Mouse (Mus musculus): ENCODE results near the gene Iqcd.

The Iqcd gene

DNA sequence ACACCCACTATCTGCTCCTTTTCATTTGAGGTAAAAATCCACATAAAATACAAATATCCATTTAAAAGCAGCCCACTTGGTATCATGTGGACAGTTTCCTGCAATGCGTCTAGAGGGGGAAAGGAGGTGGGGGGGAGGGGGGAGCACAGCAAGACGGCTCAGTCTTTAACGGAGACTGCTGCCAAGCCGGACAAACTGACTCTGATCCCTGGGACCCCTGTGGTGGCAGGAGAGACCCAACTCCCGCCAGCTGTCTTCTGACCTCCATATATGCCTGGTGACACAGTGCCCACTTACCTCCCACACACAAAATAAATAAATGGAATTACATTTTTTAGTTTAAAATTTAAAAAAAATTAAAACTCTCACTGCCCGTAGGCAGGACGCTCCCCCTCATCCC lies 14.7 kb downstream of the Iqcd start:
- no peak for DNase-seq (ENCODE audit: low read depth, low spot score)

DNA sequence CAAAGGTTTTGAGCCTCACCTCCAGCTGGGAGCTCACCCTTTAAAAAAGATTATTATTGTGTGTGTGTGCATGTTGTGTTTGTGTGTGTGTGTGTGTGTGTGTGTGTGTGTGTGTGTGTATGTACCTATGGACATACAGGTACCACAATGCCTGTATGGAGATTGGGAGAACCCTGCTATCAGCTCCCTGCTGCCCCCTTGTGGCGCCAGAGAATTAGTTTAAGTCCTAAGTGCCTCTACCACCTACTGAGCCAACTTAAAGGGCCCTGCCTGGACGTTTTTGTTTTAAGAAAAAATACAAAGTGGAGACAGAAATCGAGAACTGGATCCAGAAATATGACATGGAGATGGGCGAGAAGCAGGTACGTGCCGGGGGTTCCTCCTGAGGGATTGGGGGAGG lies 16.0 kb downstream of the Iqcd start:
- peak; percentile 96 for DNase-seq (ENCODE audit: low read depth, low spot score)

DNA sequence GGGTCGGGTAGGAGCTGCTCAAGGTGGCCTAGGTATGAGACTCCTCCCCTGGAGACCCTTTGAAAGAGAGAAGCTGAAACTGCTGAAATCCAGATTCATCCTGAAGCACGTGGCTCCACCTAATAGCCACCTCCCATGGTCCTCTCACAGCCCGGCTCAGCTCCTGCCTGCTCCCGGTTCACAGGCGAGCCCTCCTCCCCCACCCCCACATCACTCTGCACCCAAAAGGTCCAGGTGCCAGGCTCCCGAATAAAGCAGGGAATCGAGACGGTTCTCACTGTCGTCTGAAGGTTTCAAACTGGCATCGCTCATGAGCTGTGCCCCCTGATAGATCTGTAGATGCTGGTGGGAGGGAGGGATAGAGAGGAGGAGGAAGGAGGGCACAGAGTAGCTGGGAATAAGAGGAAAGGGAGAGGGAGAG lies 16.4 kb downstream of the Iqcd start:
- DNase-seq (ENCODE audit: low read depth, low spot score): peak; percentile 57

DNA sequence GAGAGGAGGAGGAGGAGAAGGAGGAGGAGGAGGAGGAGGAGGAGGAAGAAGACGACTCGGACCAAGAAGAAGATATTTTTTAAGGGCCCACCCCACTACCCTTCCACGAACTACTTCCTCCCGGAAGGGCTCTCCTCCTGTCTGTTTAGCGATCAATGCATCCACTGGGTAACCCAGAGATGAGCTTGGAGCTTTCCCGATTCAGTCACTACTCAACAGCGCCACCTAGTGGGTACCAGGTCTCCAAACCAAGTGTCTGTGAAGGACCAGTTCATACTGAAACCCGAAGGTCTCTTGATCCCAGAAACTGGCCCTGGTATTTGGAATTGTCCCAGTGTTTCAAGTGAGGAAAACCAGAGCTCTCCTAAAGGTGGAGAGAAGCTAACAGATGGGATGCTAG lies 16.9 kb downstream of the Iqcd start:
- peak; percentile 99 for DNase-seq (ENCODE audit: low read depth, low spot score)

DNA sequence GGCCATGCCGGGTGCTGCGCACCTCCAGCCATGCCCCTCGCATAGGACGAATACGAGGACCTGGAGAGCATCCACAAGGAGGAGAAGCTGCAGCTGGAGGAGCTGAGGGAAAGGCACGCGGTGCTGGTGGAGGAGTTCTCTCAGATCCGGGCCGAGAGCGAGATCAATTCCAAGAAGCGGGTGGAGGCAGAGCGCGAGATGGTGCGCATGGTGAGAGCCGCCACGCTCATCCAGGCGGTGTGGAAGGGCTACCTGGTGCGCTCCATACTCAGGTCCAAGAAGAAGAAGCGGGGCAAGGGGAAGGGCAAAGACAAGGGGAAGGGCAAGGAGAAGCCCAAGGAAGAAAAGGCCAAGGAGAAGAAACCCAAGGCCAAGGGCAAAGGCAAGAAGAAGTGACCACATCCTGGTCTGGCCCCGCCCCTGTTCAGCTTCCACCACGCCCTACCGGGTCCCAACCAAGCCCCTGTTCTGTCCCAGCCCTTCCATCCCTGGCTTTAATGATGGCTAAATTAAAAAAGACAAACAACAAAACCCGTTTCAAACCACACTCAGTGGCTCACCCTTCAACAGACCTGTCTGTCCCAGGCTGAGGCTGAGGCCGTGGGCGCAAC lies 17.9 kb downstream of the Iqcd start:
- no peak for DNase-seq (ENCODE audit: low read depth, low spot score)

DNA sequence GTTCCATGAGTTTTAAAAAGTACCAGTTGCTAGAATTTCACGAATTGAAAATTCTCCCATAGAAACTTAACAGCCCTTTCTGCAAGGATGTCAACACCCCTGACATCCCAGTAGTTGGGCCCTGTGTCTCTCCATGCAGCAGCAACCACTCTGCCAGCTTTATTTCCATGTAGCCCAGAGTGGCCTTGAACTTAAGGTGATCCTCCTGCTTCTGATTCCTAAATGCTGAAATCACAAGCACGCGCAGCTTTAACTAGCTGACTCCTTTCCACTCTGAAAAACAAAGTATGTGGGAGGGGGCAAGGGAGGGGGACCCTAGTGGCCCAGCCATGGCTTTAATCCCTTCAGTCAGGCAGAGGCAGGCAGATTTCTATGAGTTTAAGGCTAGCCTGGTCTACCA lies 18.5 kb downstream of the Iqcd start:
- no peak for DNase-seq (ENCODE audit: low read depth, low spot score)

DNA sequence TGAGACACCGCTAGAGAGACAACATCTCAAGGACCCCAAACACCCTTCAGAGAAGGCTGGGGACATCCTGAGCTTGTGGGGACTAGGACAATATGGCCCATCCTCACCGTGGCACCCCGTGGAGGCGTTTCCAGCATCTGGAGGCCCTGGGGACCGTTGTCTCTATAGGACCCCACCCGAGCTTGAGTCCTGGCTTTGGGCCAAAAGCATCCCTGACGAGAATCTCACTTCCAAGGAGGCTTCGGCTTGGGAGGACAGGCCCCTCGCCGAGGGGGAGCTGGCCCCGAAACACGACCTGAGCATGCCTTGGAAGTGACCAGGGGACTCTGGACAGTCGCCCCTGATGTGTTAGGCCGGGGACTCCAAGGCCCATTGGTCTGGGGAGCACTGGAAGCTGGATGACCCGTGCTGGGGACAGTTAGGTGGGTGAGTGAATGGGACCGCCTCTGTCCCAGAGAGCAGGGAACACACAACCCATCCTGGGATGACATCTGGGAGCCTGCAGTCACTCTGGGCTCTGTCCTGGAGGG lies 20.5 kb downstream of the Iqcd start:
- no peak for DNase-seq (ENCODE audit: low read depth, low spot score)

DNA sequence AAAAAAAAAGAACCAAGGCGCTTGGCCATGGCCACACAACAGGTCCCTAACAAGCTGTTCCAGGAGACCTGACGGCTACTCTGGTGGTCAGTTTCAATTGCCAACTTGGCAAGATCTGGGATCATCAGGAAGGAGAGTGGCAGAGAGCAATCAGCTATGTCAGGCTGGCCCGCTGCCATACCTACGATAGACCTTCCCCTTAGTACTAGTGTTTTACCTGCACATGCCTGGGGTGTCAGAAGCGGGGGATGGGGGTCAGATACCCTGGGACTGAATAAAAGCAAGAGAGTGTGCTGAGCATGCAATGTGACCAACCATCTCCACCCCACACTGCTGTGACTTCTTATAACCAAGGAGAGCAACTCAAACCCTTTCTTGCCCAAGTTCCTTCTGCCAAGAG lies 22.1 kb downstream of the Iqcd start:
- DNase-seq (ENCODE audit: low read depth, low spot score): no peak

DNA sequence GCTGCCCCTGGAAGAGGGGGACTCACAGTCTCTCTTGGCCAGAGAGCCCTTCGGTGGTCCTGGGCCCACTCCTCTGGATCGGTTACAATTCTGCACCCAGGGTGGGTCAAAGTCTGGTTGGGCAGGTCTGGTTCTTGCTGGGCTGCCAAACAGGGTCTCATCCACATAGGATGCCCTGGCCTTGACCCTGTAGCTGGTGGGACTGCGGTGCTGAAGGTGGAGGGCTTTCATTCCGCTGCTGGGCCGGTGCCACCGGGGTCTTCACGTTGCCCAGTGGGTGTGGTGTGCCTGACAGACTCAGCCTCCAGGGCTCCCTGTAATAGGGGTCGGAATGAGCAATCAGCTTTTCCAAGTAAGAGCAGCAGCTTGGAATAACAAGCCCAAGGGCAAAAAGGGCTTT lies 22.6 kb downstream of the Iqcd start:
- DNase-seq (ENCODE audit: low read depth, low spot score): peak; percentile 37

DNA sequence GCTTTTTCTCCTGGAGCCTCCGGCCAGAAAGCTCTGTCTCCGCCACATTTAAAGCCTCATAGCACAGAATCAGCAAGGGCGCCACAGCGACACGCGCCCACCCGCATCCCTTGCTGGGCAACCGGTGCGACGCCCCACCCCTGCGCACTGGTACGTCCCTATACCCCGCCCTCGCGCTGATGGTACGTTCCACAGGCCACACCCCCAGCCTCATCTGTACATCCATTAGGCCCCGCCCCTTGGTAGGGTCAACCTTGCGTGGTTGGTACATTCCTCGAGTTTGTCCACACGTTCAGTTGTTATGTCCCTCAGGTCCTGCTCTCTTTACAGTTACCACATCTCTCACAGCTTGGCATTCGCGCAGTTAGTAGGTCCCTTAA lies 23.6 kb downstream of the Iqcd start, which contains the start of the genes Rita1 and Ddx54:
Gene Rita1, minus strand, starts transcription at position 148 of the 380 bp plus-strand sequence.
Gene Ddx54, plus strand, starts transcription at position 298 of the 380 bp plus-strand sequence.
- DNase-seq (ENCODE audit: low read depth, low spot score): peak; percentile 96

DNA sequence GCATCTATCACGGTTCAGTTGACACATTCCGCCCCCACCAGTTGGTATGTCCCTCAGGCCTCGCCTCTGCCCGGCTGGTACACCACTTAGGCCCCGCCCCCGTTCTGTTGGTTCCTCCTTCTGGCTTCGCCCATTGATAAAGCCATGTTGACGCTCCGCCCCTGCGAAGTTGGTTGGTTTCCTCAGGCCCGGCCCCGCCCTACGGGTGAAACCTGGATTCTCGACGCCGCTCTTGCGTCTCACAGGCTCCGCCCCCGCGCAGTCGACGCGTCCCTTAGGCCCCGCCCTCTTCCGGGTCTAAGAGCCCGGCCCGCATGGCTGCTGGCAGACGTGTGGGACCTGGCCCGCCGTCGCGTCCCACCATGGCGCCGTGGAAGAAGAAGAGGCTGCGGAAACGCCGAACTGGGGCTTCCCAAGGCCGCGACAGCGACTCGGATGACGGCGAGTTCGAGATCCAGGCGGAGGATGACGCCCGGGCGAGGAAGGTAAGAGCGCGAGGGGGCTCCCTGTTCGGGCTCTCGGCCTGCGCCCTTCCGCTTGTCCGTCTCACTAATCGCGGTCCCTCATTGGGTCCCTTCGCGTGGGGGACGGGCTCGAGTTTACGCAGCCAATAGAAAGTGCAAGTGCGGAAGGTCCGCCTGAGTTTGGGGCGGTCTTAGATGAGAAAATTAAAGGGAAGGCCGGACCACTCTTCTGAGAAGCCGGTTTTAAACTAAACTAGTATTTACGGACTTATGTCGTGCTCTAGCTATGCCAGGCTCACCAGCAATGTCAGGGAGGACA lies 24.2 kb downstream of the Iqcd start:
- peak; percentile 100 for DNase-seq (ENCODE audit: low read depth, low spot score)

DNA sequence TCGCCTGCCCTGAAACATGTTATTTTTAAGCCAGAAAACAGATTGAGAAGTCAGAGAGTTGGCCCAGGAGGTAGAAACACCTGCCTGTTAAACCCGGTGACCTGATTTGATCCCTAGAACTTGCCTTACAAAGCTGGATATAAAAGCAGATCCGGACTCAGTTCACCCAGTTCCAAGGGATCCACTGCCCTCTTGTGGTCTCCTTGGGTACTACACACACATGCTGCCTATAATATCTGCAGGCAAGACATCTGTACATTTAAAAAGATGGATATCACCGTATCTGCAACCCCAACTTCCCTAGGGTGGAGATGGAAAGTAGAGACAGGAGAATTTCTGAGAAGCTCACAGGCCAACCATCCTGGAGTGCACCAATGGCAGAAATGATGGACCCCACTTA lies 27.1 kb downstream of the Iqcd start:
- peak; percentile 76 for DNase-seq (ENCODE audit: low read depth, low spot score)

DNA sequence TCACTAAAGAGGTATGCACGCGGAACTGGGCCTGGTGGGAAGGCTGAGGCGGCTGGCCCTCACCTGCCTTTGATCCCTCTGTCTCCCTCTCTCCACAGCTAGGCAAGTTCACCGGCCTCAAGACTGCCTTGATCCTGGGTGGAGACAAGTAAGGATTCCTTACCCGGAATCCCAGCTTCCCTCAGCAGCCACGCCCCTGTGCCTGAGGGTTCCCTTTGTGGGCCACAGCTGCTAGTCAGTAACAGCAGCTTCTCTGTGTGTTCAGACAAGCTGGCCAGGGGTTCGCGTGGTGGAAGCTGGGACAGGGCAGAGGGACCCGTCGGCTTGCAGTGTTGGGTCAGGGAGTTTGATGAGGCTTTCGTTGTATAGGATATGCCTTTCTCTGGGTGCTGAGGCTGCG lies 30.0 kb downstream of the Iqcd start:
- peak; percentile 11 for DNase-seq (ENCODE audit: low read depth, low spot score)

DNA sequence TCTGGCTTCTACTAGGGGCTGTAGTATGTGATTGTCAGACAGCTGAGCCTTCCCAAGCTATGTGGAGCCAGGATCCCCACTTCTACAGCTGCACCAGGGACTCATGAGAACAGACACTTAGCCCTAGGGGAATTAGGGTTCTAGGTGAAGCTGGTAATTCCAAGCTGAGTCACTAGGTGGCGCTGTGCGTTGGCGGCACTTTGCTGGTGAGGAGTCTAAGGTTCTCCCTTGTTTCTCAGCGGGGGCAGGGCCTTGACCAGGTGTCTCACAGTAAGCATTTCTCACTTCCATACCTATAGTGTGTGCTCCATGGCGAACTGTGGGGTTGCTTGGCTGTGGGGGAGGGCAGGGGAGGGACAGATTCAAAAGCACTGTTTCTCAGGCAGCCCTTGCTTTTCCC lies 30.4 kb downstream of the Iqcd start:
- peak; percentile 82 for DNase-seq (ENCODE audit: low read depth, low spot score)

DNA sequence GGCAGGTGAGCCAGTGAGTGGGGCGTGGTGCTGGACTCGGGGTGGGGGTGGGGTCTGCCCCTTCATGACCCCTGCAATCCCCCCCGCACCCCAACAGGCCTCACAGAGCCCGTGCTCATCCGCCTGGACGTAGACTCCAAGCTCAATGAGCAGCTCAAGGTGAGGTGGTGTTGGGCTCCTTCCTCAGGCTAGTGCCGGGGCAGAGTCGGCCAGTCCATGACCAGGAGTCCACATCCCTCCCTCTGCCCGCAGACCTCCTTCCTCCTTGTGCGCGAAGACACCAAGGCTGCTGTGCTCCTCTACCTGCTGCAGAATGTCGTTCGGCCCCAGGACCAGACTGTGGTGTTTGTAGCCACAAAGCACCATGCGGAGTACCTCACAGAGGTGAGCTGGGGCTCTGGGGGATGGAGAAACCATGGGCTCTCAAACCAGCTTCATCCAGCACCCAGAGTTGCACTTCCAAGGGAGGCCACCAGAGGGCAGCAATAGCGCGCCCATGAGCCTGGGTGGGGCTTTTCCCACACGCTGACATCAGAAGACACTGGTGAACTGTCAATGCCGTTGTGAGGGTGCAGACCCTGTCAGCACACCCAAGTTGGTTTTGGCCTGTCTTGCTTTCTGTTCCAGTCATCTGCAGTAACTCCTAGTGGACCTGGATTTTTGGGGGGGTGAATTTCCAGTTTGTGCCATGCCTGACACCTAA lies 31.7 kb downstream of the Iqcd start:
- peak; percentile 91 for DNase-seq (ENCODE audit: low read depth, low spot score)

DNA sequence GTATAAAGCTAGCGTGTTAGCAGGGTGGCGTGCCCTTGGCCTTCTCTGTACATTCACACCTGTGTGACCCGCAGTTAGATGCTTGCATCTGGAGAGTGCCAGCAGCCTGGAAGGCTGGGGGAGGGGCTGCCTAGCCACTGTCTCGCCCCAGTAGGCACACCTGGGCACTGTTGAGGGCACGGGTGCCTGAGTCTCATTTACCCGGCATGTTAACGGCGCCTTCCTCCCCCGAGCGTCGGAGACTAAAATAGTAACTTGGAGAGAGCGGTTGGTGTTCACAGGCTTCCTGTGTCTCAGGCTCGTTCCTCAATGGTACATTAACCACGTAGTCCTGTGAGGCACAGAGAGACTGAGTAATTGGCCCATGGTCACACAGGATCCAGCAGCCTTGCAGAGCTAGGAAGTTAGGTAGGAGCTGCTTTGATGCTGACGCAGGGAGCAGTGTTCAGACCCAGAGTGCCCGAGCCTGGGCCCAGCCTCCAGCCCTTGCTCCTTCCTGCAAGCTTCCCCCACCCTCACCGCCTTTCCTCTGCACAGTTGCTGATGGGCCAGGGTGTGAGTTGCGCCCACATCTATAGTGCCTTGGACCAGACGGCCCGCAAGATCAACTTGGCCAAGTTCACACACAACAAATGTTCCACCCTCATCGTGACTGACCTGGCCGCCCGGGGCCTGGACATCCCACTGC lies 32.4 kb downstream of the Iqcd start:
- DNase-seq (ENCODE audit: low read depth, low spot score): no peak

DNA sequence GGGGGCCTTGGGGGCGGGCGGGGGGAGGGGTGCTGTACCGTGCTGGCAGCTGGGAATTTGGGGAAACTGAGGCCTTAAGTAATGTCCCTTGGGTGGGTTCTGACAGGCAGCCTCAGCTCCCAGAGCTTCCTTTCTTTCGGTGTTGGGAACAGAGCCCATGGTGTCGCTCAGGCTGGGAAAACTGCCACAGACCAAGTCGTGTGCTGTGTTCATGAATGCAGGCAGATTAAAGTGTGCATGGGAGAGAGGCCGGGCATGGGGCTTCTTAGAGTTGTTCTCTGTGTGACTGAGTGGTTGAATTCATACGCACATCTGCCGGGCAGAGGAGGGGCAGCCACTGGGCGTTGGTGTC lies 33.0 kb downstream of the Iqcd start:
- DNase-seq (ENCODE audit: low read depth, low spot score): no peak

DNA sequence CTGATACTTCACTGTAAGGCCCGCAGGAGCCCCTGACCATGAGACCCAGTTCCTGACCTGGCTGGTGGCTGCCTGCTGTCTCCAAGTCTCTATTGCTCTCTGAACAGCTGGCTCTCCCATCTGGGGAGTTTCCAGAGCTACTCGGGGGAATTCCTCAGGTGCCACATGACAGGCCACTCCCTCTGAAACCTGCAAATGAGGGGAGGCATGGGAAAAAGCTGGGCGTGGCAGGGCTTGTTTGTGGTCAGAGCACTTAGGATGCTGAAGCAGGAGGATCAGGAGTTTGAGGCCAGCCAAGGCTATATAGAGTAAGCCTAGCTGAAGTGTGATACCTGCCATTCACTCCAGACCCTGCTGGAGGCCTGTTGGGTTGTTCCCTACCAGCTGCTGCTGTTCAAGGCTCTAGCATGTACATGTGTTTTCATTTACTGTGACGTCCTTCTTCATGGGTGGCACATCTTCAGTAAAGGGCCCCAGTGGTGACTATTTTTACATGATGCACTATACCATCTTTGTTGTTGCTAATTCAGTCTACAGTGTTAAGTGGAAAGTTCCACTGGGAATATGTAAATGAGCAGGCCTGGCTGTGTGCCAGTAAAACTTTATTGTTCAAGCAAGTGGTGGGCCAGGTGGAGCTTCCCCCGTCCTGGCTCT lies 33.5 kb downstream of the Iqcd start:
- DNase-seq (ENCODE audit: low read depth, low spot score): peak; percentile 49

DNA sequence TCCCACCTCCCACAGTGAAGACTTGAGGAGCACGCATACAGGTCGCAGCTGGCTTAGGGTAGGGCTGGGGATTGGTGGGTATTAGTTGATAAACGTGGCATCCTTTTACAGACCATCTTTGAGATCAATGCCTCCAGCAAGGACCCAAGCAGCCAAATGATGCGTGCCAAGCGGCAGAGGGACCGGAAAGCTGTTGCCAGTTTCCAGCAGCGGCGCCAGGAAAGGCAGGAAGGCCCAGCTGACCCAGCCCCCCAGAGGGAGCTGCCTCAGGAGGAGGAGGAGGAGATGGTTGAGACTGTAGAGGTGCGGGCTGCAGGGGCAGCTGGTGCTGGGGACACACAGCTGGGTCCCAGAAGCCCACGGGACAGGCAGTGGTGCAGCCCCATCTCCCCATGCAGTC lies 35.6 kb downstream of the Iqcd start:
- DNase-seq (ENCODE audit: low read depth, low spot score): no peak

DNA sequence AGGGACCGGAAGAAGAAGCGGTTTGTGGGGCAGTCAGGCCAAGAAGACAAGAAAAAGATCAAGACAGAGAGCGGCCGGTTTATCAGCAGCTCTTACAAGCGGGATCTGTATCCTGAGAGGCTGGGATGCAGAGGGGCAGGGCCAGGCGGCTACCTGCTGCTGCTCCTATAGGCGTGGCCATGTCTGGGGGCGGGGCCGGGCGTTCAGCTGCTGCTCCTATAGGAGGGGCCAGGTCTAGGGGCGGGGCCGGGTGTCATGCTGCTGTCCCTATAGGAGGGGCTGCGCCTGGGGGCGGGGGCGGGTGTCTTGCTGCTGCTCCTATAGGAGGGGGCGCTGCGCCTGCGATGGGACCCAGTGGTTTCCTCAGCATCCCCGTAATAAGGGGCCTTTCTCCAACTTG lies 37.6 kb downstream of the Iqcd start:
- no peak for DNase-seq (ENCODE audit: low read depth, low spot score)

DNA sequence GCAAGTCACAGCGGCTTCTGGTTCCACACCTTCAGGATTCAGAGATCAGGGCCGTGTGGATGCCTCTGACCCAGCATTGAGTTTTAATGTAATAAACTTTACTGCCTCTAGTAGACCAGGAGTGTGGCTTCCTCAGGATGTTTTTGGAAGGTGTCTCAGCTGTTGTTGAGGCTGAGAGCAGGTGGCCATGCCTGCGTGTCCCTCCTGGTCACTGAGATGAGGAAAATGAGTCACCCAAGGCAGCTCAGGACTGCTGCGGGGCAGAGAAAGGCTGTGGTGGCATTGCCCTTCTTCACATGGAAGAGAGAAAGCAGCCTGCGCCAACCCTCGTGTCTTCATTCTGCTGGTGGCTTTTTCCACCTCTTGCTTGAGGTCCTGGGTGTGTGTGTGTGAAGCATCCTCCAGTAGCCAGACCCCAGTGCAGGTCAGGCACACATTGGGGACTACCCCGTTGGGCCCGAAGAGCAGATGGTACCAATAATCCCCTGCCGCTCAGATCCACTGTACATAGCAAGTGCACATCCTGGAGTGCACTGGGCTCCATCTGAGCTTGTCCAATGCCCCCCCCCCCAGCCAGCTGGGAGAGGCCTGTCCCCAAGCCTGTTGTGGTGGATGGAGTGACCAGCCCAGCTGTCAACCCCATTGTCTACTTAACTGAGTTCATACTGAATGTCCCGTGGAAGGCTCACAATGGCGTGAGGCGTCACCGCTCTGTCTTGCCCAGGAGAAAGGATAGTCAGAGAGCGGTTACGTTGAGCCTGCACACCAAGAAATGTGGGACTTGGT lies 38.9 kb downstream of the Iqcd start:
- no peak for DNase-seq (ENCODE audit: low read depth, low spot score)
